Mouse (Mus musculus): ENCODE measurements around the gene Alkbh3. TPM values are rescaled to one million over a fixed set of nuclear protein-coding genes. Genes with fewer than 3 reads are reported as not detected.
A peak's percentile ranks its signal among the peaks of the same experiment; 100 is the strongest.

The Alkbh3 gene
- total RNA-seq, 2 experiments from 2014 or later: 38.6 to 53.1 TPM

GRCm38 (mm10) chr2:93955886-93956285 is 54.7 kb downstream of the Alkbh3 start:
- no peak for DNase-seq

GRCm38 (mm10) chr2:93954781-93955578 is 55.6 kb downstream of the Alkbh3 start:
- DNase-seq: no peak

GRCm38 (mm10) chr2:93953726-93954125 is 56.9 kb downstream of the Alkbh3 start:
- DNase-seq: no peak

GRCm38 (mm10) chr2:93946976-93947375 is 63.6 kb downstream of the Alkbh3 start:
- DNase-seq: no peak

- DNase-seq: no peak
These were observed 65.8 kb downstream of the Alkbh3 start for GRCm38 (mm10) chr2:93944855-93945254.

GRCm38 (mm10) chr2:93944099-93944498 is 66.5 kb downstream of the Alkbh3 start:
- no peak for DNase-seq

GRCm38 (mm10) chr2:93941670-93942069 is 68.9 kb downstream of the Alkbh3 start:
- DNase-seq: peak in 1 of 2 experiments; percentile 7

- DNase-seq: no peak
These were observed 72.1 kb downstream of the Alkbh3 start for GRCm38 (mm10) chr2:93938534-93938933.

Other genes with a start within 250 kb of the Alkbh3 start
- gene Ext2, start 188.2 kb downstream of the Alkbh3 start, total RNA-seq (2021): 100 to 1,000 TPM in 1 of 2 experiments, 10 to 100 TPM in 1; 83.3 to 110 TPM
- 10 to 100 TPM in 1 of 2 experiments, 1 to 10 TPM in 1; 7.1 to 10.7 TPM for gene Accs, start 160.9 kb downstream of the Alkbh3 start, total RNA-seq (2021)
- gene Accsl, start 141.7 kb downstream of the Alkbh3 start, total RNA-seq (2021): under 1 TPM in 1 of 2 experiments, not detected in 1; 0.86 TPM
- gene Gm13889, start 53.6 kb downstream of the Alkbh3 start, total RNA-seq (2021): 10 to 100 TPM; 30.9 to 72.6 TPM
- not detected for gene Gm27027, start 14.5 kb downstream of the Alkbh3 start, total RNA-seq (2021)
- 100 to 1,000 TPM; 193 to 206 TPM for gene Hsd17b12, start 147.2 kb upstream of the Alkbh3 start, total RNA-seq (2021)